Mouse (Mus musculus): ENCODE results near the gene Rai14.

GRCm38 (mm10) chr15:10675801-10676200 lies 38.6 kb downstream of the Rai14 start:
- no peak for TF ChIP-seq CTCF (IDR thresholded peaks at IDR 0.05; ENCODE audit: low read depth)
- no peak for TF ChIP-seq EP300 (IDR thresholded peaks at IDR 0.05; ENCODE audit: low read depth)
